Mouse (Mus musculus) splenic B cell, adult 2 months (primary cell): ENCODE results near the gene Pmepa1.

Experiments used
- DNase-seq: peaks from one replicate; pipeline ENCODE4 v3.0.0-alpha.2; 2011; ENCODE audit warnings: low read depth, low spot score
- H3K27me3 ChIP-seq: 2 replicates; pipeline ENCODE4 v1.6.1; 2012; ENCODE audit warnings: mild to moderate bottlenecking, low read length, moderate library complexity, mixed read lengths; ENCODE audit not compliant: control insufficient read depth, poor library complexity, insufficient read depth, severe bottlenecking
- H3K36me3 ChIP-seq: 2 replicates; pipeline ENCODE4 v1.6.1; 2012; ENCODE audit warnings: mild to moderate bottlenecking, low read length, moderate library complexity, mixed read lengths; ENCODE audit not compliant: control insufficient read depth, poor library complexity, insufficient read depth, severe bottlenecking

The Pmepa1 gene

GRCm38 (mm10) chr2:173212227-173212626 is 64.1 kb downstream of the Pmepa1 start:
- H3K36me3 ChIP-seq = no peaks in the 10 kb centered on the region; the same call in 1 of the 2 replicates
- no peak for DNase-seq
- no peaks in the 10 kb centered on the region for H3K27me3 ChIP-seq

DNA sequence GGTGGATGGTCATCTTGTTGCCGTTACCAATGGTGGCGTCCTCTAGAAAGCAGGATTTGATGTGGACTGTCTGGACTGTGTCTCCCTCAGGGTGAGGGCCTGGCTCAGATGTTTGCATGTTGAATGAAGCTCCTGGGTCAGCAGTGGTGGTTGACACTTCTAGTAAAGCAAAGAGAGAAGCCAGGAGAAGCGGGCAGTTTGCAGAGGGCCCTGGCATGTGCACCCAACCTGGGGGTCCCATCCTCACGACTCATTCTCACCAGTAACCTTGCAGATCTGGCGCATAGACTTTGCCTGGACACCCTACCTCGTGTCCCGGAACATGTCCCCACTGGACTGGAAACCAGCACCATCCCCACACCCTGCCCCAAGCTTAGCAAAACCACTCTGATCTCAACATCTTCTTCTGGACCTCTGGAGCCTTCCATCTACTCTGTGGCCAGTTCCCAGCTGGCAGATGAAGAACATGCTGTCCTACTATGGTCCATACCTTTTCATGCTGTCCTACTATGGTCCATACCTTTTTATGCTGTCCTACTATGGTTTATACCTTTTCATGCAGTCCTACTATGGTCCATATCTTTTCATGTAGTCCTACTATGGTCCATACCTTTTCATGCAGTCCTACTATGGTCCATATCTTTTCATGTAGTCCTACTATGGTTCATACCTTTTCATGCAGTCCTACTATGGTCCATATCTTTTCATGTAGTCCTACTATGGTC is 67.1 kb downstream of the Pmepa1 start:
- no peak for DNase-seq
- Histone ChIP-seq H3K36me3 (peaks cover 2% of the 10 kb centered on the region; the same call in 1 of the 2 replicates), H3K27me3 (no peaks in the 10 kb centered on the region)

GRCm38 (mm10) chr2:173207051-173207450 is 69.3 kb downstream of the Pmepa1 start:
- Histone ChIP-seq H3K36me3 (0 out of 2 replicates have a peak, but pooled peaks cover 2% of the 10 kb centered on the region), H3K27me3 (no peaks in the 10 kb centered on the region)
- no peak for DNase-seq

- Histone ChIP-seq H3K36me3 (0 out of 2 replicates have a peak, but pooled peaks cover 2% of the 10 kb centered on the region), H3K27me3 (no peaks in the 10 kb centered on the region)
- no peak for DNase-seq
Observed at GRCm38 (mm10) chr2:173205563-173206099, 70.7 kb downstream of the Pmepa1 start.

- no peaks in the 10 kb centered on the region for H3K27me3 ChIP-seq
- DNase-seq = no peak
- H3K36me3 ChIP-seq = 0 out of 2 replicates have a peak, but pooled peaks cover 2% of the 10 kb centered on the region
Observed at GRCm38 (mm10) chr2:173204671-173205070, 71.7 kb downstream of the Pmepa1 start.

DNA sequence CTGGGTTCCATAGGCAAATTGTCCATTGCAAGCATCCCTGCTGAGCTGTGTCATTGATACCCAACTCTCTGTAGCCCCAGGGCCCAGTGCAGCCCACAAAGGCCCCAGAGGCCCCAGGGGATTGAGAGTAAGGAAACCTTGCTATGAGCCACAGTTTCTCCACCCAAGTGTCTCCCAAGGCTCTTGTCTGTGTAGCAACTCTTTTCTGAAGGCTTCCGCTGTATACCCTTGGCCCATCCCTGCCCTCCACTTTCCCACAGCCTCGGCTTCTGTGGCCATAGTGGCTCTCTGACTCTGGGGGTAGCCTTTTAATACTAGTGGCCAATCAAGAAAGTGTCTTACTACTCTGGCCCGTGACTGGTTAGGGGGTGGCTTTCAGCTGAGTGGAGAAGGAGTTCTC is 72.6 kb downstream of the Pmepa1 start:
- DNase-seq = no peak
- H3K27me3 ChIP-seq = no peaks in the 10 kb centered on the region
- H3K36me3 ChIP-seq = 0 out of 2 replicates have a peak, but pooled peaks cover 2% of the 10 kb centered on the region

DNA sequence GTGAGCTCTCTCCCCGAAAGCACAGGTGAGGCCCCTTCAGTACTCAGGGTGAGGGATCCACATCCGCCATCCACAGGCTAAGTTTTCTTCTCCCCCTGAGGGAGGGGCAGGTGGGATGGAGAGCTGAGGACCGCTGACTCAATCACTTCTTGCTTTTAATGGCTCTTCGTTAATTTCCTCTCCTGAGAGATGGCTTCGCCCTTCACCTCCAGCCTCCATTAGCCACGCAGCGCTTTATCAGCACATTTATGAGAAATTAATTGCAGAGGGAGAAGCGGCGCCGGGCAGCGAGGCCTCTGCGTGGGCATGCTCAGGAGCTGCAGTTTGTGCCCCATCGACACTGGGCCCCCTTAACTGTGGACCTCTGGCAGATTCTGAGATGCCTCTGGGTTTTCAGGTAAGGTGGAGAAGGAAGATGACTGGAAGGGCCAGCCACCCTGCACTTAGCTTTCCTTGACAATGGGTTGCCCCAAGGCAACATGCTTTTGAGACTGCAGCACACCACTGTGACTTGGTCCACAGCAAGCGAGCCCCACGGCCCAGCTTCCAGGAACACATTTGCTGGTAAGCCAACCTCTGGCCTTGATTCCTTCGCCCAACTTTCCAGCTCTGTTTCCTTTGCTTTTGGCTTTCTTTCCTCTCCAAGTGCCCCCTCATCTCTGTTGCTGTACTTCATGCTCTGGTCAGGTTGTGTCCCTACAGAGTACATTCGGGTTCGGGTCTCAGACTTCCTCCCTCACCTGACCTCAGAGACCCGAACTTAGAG is 73.2 kb downstream of the Pmepa1 start:
- Histone ChIP-seq H3K36me3 (0 out of 2 replicates have a peak, but pooled peaks cover 2% of the 10 kb centered on the region), H3K27me3 (no peaks in the 10 kb centered on the region)
- no peak for DNase-seq

- no peak for DNase-seq
- Histone ChIP-seq H3K27me3 (no peaks in the 10 kb centered on the region), H3K36me3 (no peaks in the 10 kb centered on the region)
Observed at GRCm38 (mm10) chr2:173194796-173195195, 81.5 kb downstream of the Pmepa1 start.

DNA sequence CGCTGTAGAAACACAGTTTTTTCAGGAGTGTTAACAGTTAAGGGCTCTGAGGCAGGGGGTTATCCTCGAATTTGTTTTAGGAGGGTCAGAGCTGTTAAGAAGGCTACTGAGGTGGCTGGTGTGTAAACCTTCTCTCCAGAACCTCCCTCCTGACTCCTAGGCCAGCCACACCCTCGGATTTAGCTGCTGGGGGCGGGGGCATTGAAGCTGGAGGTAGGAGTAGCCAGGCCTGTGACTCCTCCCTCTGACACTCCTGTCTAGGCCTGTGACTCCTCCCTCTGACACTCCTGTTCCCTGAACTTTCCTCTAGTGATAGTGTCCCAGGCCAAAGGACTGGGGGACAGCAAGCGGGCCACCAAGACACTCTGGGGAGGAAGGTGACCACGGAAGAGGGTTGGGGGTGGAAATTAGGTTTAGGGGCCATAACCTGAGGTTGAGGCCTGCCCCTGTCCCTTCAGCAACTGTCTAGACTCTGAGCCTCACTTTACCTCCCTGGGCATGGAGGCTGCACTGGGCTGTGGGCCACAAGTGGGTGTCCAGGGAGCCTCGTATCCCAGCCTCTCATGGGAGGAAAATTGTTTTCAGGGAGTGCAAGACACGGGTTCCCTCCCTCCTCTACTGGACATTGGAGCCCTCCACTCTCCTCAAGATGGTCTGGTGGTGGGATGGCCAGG is 89.0 kb downstream of the Pmepa1 start:
- Histone ChIP-seq H3K36me3 (no peaks in the 10 kb centered on the region), H3K27me3 (no peaks in the 10 kb centered on the region)
- DNase-seq = no peak

- no peaks in the 10 kb centered on the region for H3K27me3 ChIP-seq
- peak; percentile 85 for DNase-seq
- H3K36me3 ChIP-seq = no peaks in the 10 kb centered on the region
Observed at GRCm38 (mm10) chr2:173186047-173186943, 90.0 kb downstream of the Pmepa1 start.

DNA sequence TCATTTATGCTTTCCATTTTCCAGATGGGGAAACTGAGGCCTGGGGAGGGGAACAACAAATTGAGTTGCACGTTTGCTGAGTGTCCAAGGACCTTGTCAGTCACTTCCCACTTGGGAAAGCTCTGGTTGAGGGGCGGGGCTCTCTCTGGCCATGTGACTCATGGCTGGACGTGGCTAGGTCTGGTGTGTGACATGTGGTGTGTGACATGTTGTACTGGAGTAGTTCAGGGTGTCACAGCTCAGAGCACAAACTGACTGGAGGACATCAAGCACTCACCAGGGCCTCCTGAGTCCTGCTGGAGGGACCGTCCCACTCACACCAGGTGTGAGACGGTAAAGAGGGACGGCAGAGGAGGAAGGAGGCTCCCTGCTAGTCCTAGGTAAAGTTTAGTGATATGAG is 91.1 kb downstream of the Pmepa1 start:
- H3K36me3 ChIP-seq = no peaks in the 10 kb centered on the region
- no peaks in the 10 kb centered on the region for H3K27me3 ChIP-seq
- no peak for DNase-seq

DNA sequence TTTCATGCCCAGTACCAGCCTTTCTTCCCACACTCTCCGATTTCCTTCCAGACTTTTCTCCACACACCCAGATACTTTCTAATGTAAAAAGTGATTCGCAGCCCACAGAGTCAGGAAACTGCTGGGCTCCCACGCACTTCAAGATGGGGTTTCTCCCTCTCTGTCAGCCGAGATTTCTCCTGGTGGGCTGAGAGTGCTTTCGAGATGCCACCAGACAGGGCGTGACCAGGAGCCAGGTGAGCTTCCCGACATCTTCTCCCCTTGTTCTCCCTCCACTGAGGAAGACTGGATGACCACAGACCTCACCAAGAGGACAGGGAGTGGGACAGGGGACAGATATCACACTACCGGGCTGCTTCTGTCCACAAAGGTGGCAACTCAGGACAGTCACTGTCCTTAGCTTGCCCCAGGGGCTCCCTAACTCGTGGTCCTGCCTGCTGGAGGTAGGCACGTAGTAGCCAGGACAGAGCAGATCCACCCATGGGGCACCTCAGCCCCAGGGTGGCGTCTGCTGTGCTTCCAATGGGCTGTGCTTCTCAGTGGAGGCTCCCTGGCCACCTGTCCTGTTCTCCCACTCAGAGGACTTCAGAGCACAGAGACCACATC is 91.8 kb downstream of the Pmepa1 start:
- DNase-seq = no peak
- no peaks in the 10 kb centered on the region for H3K36me3 ChIP-seq
- H3K27me3 ChIP-seq = no peaks in the 10 kb centered on the region

GRCm38 (mm10) chr2:173183836-173184460 is 92.4 kb downstream of the Pmepa1 start:
- Histone ChIP-seq H3K36me3 (no peaks in the 10 kb centered on the region), H3K27me3 (no peaks in the 10 kb centered on the region)
- peak; percentile 72 for DNase-seq
